Mouse (Mus musculus) CH12.LX (cell line): ENCODE results near the gene Taf5. TPM values are rescaled to one million over a fixed set of nuclear protein-coding genes. Genes with fewer than 3 reads are reported as not detected.
A peak's percentile ranks its signal among the peaks of the same experiment; 100 is the strongest.

Experiments used
- DNase-seq: peaks from one replicate; pipeline ENCODE4 v3.0.0-alpha.2; 2013; ENCODE audit errors: extremely low read depth
- H3K27ac ChIP-seq: 2 replicates; pipeline ENCODE4 v1.5.1; 2012; ENCODE audit warnings: low read depth, mild to moderate bottlenecking, control low read depth, moderate library complexity; ENCODE audit not compliant: insufficient read depth
- H3K27me3 ChIP-seq: replicated peaks from 2 replicates; pipeline ENCODE3; 2012; ENCODE audit warnings: inconsistent platforms
- H3K36me3 ChIP-seq, 2 experiments: replicated peaks in 1 of 2; 2 replicates each; pipeline versions ENCODE3 to v1.6.1; 2012; ENCODE audit warnings: inconsistent platforms in 1 of 2, low read length in 1 of 2, mild to moderate bottlenecking in 1 of 2, mixed read lengths in 1 of 2, moderate library complexity in 1 of 2; ENCODE audit not compliant: control insufficient read depth in 1 of 2, insufficient read depth in 1 of 2
- H3K4me1 ChIP-seq, 2 experiments: 2 replicates each; pipeline ENCODE4 v1.6.1; 2012; ENCODE audit warnings: inconsistent platforms in 1 of 2, moderate library complexity in 1 of 2; ENCODE audit not compliant: insufficient read depth in 2 of 2, control insufficient read depth in 1 of 2
- H3K4me2 ChIP-seq: 2 replicates; pipeline ENCODE4 v1.6.1; 2012; ENCODE audit warnings: low read depth, mild to moderate bottlenecking, control low read depth; ENCODE audit not compliant: poor library complexity, insufficient read depth, severe bottlenecking
- H3K4me3 ChIP-seq, 3 experiments: fragments of 150-350 bp in 1 of 3; sonication (generic) in 1 of 3; replicated peaks in 1 of 3; 2 replicates each; pipeline versions ENCODE3 to v1.5.1; 2011 to 2012; ENCODE audit warnings: low read depth in 2 of 3, low read length in 2 of 3, mild to moderate bottlenecking in 2 of 3, moderate library complexity in 2 of 3, control low read depth in 1 of 3, improper control_type of control experiment in 1 of 3, inconsistent platforms in 1 of 3, mixed read lengths in 1 of 3; ENCODE audit not compliant: poor library complexity in 1 of 3
- H3K79me2 ChIP-seq: replicated peaks from 2 replicates; pipeline ENCODE4 v1.6.1; 2012; ENCODE audit warnings: mild to moderate bottlenecking, moderate library complexity; ENCODE audit not compliant: control insufficient read depth, poor library complexity, insufficient read depth, severe bottlenecking; ENCODE audit errors: extremely low read depth
- H3K9ac ChIP-seq: 2 replicates; pipeline ENCODE4 v1.6.1; 2012; ENCODE audit warnings: low read depth, mild to moderate bottlenecking, control low read depth, moderate library complexity; ENCODE audit not compliant: insufficient read depth
- H3K9me3 ChIP-seq: replicated peaks from 2 replicates; pipeline ENCODE3; 2012; ENCODE audit warnings: low read length, inconsistent platforms, mixed read lengths
- BHLHE40 ChIP-seq: IDR thresholded peaks from 2 replicates; pipeline ENCODE4 v1.6.1; 2011; ENCODE audit warnings: mild to moderate bottlenecking, low read depth, low read length, improper control_type of control experiment
- CHD2 ChIP-seq: IDR thresholded peaks from 2 replicates; pipeline ENCODE4 v1.6.1; 2011; ENCODE audit warnings: low read length, improper control_type of control experiment
- CTCF ChIP-seq, 2 experiments: IDR thresholded peaks in 1 of 2; conservative IDR thresholded peaks in 1 of 2; 2 replicates each; pipeline ENCODE4 v1.5.1; 2011 to 2012; ENCODE audit warnings: low read depth in 2 of 2, low read length in 2 of 2, improper control_type of control experiment in 1 of 2, inconsistent platforms in 1 of 2, mild to moderate bottlenecking in 1 of 2, moderate library complexity in 1 of 2
- E2F4 ChIP-seq: IDR thresholded peaks from 2 replicates; pipeline ENCODE4 v1.6.1; 2011; ENCODE audit warnings: low read depth, low read length, improper control_type of control experiment; ENCODE audit not compliant: insufficient replicate concordance
- ELF1 ChIP-seq: IDR thresholded peaks from 2 replicates; pipeline ENCODE4 v1.6.1; 2014; ENCODE audit warnings: low read depth, mild to moderate bottlenecking, inconsistent platforms, low read length, improper control_type of control experiment
- EP300 ChIP-seq: IDR thresholded peaks from 2 replicates; pipeline ENCODE4 v1.6.1; 2011; ENCODE audit warnings: low read length, improper control_type of control experiment
- ETS1 ChIP-seq: conservative IDR thresholded peaks from 2 replicates; pipeline ENCODE4 v1.6.1; 2012; ENCODE audit warnings: low read depth, mild to moderate bottlenecking, inconsistent platforms, low read length, improper control_type of control experiment, moderate library complexity
- GABPA ChIP-seq: IDR thresholded peaks from 2 replicates; pipeline ENCODE4 v1.6.1; 2012; ENCODE audit warnings: low read depth, low read length, improper control_type of control experiment, inconsistent platforms; ENCODE audit not compliant: insufficient replicate concordance
- IRF4 ChIP-seq: IDR thresholded peaks from 2 replicates; pipeline ENCODE4 v1.6.1; 2014; ENCODE audit warnings: low read depth, mild to moderate bottlenecking, inconsistent platforms, low read length, improper control_type of control experiment
- JUN ChIP-seq: IDR thresholded peaks from 2 replicates; pipeline ENCODE4 v1.6.1; 2011; ENCODE audit warnings: low read depth, mild to moderate bottlenecking, low read length, improper control_type of control experiment, moderate library complexity; ENCODE audit not compliant: insufficient read depth
- JUND ChIP-seq: conservative IDR thresholded peaks from 2 replicates; pipeline ENCODE4 v1.6.1; 2011; ENCODE audit warnings: low read depth, low read length, improper control_type of control experiment
- KAT2A ChIP-seq: IDR thresholded peaks from 2 replicates; pipeline ENCODE4 v1.6.1; 2012; ENCODE audit warnings: low read length, improper control_type of control experiment, inconsistent platforms; ENCODE audit not compliant: insufficient replicate concordance
- MAFK ChIP-seq: IDR thresholded peaks from 2 replicates; pipeline ENCODE4 v1.6.1; 2011; ENCODE audit warnings: low read length, improper control_type of control experiment; ENCODE audit not compliant: insufficient replicate concordance
- MAX ChIP-seq: IDR thresholded peaks from 2 replicates; pipeline ENCODE4 v1.6.1; 2011; ENCODE audit warnings: low read length, improper control_type of control experiment
- MAZ ChIP-seq: IDR thresholded peaks from 2 replicates; pipeline ENCODE4 v1.6.1; 2012; ENCODE audit warnings: low read depth, mild to moderate bottlenecking, inconsistent platforms, low read length, improper control_type of control experiment, moderate library complexity
- MXI1 ChIP-seq: IDR thresholded peaks from 2 replicates; pipeline ENCODE4 v1.6.1; 2011; ENCODE audit warnings: mild to moderate bottlenecking, low read depth, low read length, improper control_type of control experiment
- MYC ChIP-seq: IDR thresholded peaks from 2 replicates; pipeline ENCODE4 v1.6.1; 2011; ENCODE audit warnings: low read depth, mild to moderate bottlenecking, improper control_type of control experiment, low read length
- NRF1 ChIP-seq: IDR thresholded peaks from 2 replicates; pipeline ENCODE4 v1.6.1; 2014; ENCODE audit warnings: low read depth, mild to moderate bottlenecking, inconsistent platforms, low read length, improper control_type of control experiment, moderate library complexity
- PAX5 ChIP-seq: IDR thresholded peaks from 2 replicates; pipeline ENCODE4 v1.6.1; 2012; ENCODE audit warnings: low read length, inconsistent platforms, mixed read lengths
- POLR2A ChIP-seq: IDR thresholded peaks from 2 replicates; pipeline ENCODE4 v1.6.1; 2011; ENCODE audit warnings: low read depth, mild to moderate bottlenecking, improper control_type of control experiment, low read length
- POLR2AphosphoS2 ChIP-seq: IDR thresholded peaks from 2 replicates; pipeline ENCODE4 v1.6.1; 2011; ENCODE audit warnings: low read depth, low read length, improper control_type of control experiment
- RAD21 ChIP-seq: IDR thresholded peaks from 2 replicates; pipeline ENCODE4 v1.6.1; 2011; ENCODE audit warnings: low read depth, mild to moderate bottlenecking, low read length, improper control_type of control experiment, moderate library complexity
- RCOR1 ChIP-seq: conservative IDR thresholded peaks from 2 replicates; pipeline ENCODE4 v1.6.1; 2012; ENCODE audit warnings: low read depth, mild to moderate bottlenecking, inconsistent platforms, low read length, improper control_type of control experiment
- SIN3A ChIP-seq: IDR thresholded peaks from 2 replicates; pipeline ENCODE4 v1.6.1; 2012; ENCODE audit warnings: low read length, improper control_type of control experiment, inconsistent platforms
- SMC3 ChIP-seq: IDR thresholded peaks from 2 replicates; pipeline ENCODE4 v1.6.1; 2011; ENCODE audit warnings: low read depth, low read length, improper control_type of control experiment
- TBP ChIP-seq: conservative IDR thresholded peaks from 2 replicates; pipeline ENCODE4 v1.6.1; 2011; ENCODE audit warnings: low read depth, low read length, improper control_type of control experiment
- TCF12 ChIP-seq: IDR thresholded peaks from 2 replicates; pipeline ENCODE4 v1.6.1; 2014; ENCODE audit warnings: low read depth, mild to moderate bottlenecking, inconsistent platforms, low read length, improper control_type of control experiment
- UBTF ChIP-seq: IDR thresholded peaks from 2 replicates; pipeline ENCODE4 v1.6.1; 2012; ENCODE audit warnings: low read depth, mild to moderate bottlenecking, inconsistent platforms, low read length, improper control_type of control experiment, moderate library complexity
- USF1 ChIP-seq: IDR thresholded peaks from 2 replicates; pipeline ENCODE4 v1.6.1; 2014; ENCODE audit warnings: low read depth, mild to moderate bottlenecking, inconsistent platforms, low read length, improper control_type of control experiment
- USF2 ChIP-seq: conservative IDR thresholded peaks from 2 replicates; pipeline ENCODE4 v1.6.1; 2011; ENCODE audit warnings: low read depth, low read length, improper control_type of control experiment
- ZC3H11A ChIP-seq: IDR thresholded peaks from 2 replicates; pipeline ENCODE4 v1.6.1; 2012; ENCODE audit warnings: low read depth, mild to moderate bottlenecking, inconsistent platforms, low read length, improper control_type of control experiment
- ZKSCAN1 ChIP-seq: IDR thresholded peaks from 2 replicates; pipeline ENCODE4 v1.6.1; 2012; ENCODE audit warnings: low read depth, inconsistent platforms, low read length, improper control_type of control experiment, borderline replicate concordance
- ZNF384 ChIP-seq: IDR thresholded peaks from 2 replicates; pipeline ENCODE4 v1.6.1; 2012; ENCODE audit warnings: low read depth, low read length, improper control_type of control experiment, inconsistent platforms
- dilution Hi-C: fragments of 300-500 bp; cut with MboI; formaldehyde crosslinking; loops from 2 replicates; pipeline ENCODE4 v1.14.3; 2020; ENCODE audit warnings: low sequenced_read_pairs; ENCODE audit not compliant: extremely low pct_unique_long_range_greater_than_20kb, extremely low pct_ligation_motif_present
- in situ Hi-C: fragments of 300-500 bp; cut with MboI; formaldehyde crosslinking; loops from 3 replicates; pipeline ENCODE4 v1.14.3; 2019; ENCODE audit warnings: low sequenced_read_pairs, low pct_ligation_motif_present, low pct_unique_long_range_greater_than_20kb, mixed read lengths
- polyA plus RNA-seq: library from polyadenylated mRNA; unstranded; fragments of >175 nt; gene quantifications from 2 replicates; pipeline ENCODE4 v1.2.1, GENCODE M21; 2012; ENCODE audit warnings: low read depth; ENCODE audit not compliant: insufficient read length
- total RNA-seq, 2 experiments: library from RNA; depleted of rRNA; stranded (reverse); fragments of 300-350 nt in 1 of 2; fragments of >200 nt in 1 of 2; gene quantifications; 2 replicates each; pipeline ENCODE4 v1.2.3; 2012 to 2014

Gene Taf5
- total and polyA plus RNA-seq, 3 experiments: 10.0 to 13.7 (median 10.5) TPM

DNA sequence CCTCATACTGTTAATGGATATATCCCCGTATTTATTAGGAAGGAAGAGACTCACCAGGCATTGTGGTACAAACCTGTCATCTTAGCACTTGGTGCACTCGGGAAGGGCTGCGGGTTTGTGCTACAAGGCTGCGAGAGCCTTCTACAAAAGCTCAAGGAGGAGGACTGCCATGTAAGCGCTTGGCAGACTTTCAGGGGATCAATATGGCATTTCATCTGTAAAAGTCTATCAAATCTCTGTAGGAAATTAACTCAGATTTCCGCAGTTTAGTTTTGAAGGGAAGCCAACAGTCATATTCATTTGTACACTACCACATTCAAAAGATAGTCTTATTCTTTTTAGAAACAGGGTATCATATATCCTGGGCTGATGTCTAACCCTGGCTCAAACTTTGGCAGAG lies 35.8 kb upstream of the Taf5 start:
- Histone ChIP-seq H3K27ac (no peak overlapping the region), H3K79me2 (no peaks in the 10 kb centered on the region), H3K4me3 (no peak overlapping the region), H3K36me3 (peaks cover 25 to 44% of the 10 kb centered on the region in 2 experiments), H3K9me3 (no peaks in the 10 kb centered on the region), H3K4me1 (peaks cover 6 to 22% of the 10 kb centered on the region in 2 experiments), H3K4me2 (no peak overlapping the region), H3K27me3 (no peaks in the 10 kb centered on the region), H3K9ac (no peak overlapping the region)
- DNase-seq: no peak
- dilution Hi-C loops (no loop called here), in situ Hi-C loops (no loop called here)
- TF ChIP-seq ZC3H11A (no peak), ETS1 (no peak), NRF1 (no peak), JUN (no peak), POLR2AphosphoS2 (no peak), USF2 (no peak), PAX5 (no peak), E2F4 (no peak), TCF12 (no peak), GABPA (no peak)

DNA sequence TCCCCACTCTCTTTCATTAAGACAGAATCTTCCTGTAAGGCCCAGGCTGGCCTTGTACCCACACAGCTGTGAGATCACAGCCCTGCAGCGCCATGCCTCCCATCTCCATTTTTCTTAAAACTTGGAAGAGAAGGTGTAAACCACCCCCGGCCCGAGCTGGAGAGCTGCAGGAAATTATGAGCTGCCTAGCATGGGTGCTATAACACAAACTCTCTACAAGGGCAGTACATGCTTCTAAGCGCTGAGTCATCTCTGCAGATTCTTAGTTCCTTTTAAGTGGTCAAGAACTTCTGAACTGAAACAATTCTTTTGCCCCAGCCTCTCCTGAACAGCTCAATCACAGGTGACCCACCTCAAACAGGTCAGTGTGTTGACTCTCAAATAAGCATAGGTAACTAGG lies 32.6 kb upstream of the Taf5 start:
- Histone ChIP-seq H3K4me3 (no peak overlapping the region), H3K9me3 (no peaks in the 10 kb centered on the region), H3K27ac (peak overlapping the region; percentile 64), H3K4me1 (peaks cover 6 to 22% of the 10 kb centered on the region in 2 experiments), H3K36me3 (peaks cover 38 to 71% of the 10 kb centered on the region in 2 experiments), H3K4me2 (peak overlapping the region; percentile 71), H3K27me3 (no peaks in the 10 kb centered on the region), H3K79me2 (no peaks in the 10 kb centered on the region), H3K9ac (no peak overlapping the region; the same call in 1 of the 2 replicates)
- DNase-seq: peak; percentile 56
- in situ Hi-C loops: no loop called here
- dilution Hi-C loops: no loop called here
- TF ChIP-seq POLR2AphosphoS2 (no peak), BHLHE40 (no peak; the same call in 1 of the 2 replicates), UBTF (no peak), NRF1 (no peak), USF1 (no peak), TCF12 (0 out of 2 replicates have a peak, but pooled peaks have one; percentile 29), MYC (peak; percentile 61; the same call in 1 of the 2 replicates), MAFK (peak; percentile 71; the same call in 1 of the 2 replicates), E2F4 (no peak), JUND (peak; percentile 88), MAZ (no peak), CTCF (conservative IDR thresholded peaks at IDR 0.05 in 1 of 2, IDR thresholded peaks at IDR 0.05 in 1 of 2; ENCODE audit: low read depth in 2 of 2, low read length in 2 of 2) (no peak), EP300 (peak; percentile 96), RCOR1 (no peak), POLR2A (no peak), KAT2A (no peak), SIN3A (no peak), CHD2 (no peak), ELF1 (no peak), IRF4 (peak; percentile 94), RAD21 (no peak), TBP (no peak), MXI1 (no peak), ZNF384 (no peak), JUN (peak; percentile 79), ZC3H11A (no peak), ZKSCAN1 (no peak), SMC3 (no peak), GABPA (no peak), MAX (no peak)
